Mouse (Mus musculus) activated CD4-positive, CD25-positive, alpha-beta regulatory T cell (primary cell): ENCODE data around the gene Olfr597. TPM values are rescaled to one million over a fixed set of nuclear protein-coding genes. Genes with fewer than 3 reads are reported as not detected.

Source experiments
- polyA plus RNA-seq, 2 experiments: library from polyadenylated mRNA; unstranded; fragments of 100-300 nt; shearing (Covaris generic); gene quantifications; one replicate each; pipeline ENCODE4 v1.2.1; 2017

Gene Olfr597
- under 1 TPM in 1 of 2 experiments, not detected in 1; 0.55 TPM for polyA plus RNA-seq

GRCm38 (mm10) chr7:103316015-103316414 is at the start of gene Olfr597:
Gene Olfr597 (plus strand): TSS chr7:103316315.

GRCm38 (mm10) chr7:103305348-103305747 is 10.8 kb upstream of the Olfr597 start, which contains the start of gene Olfr596:
Gene Olfr596 (plus strand): TSS chr7:103305648.

GRCm38 (mm10) chr7:103323268-103323667 is 7.2 kb downstream of the Olfr597 start, which contains the start of gene Olfr598:
Gene Olfr598 (plus strand): TSS chr7:103323568.

GRCm38 (mm10) chr7:103335617-103336016 is 19.5 kb downstream of the Olfr597 start, which contains the start of gene Olfr599:
Gene Olfr599 (plus strand): TSS chr7:103335917.

GRCm38 (mm10) chr7:103349569-103349968 is 33.5 kb downstream of the Olfr597 start, which contains the start of gene Olfr600:
Gene Olfr600 (minus strand): TSS chr7:103349669.

GRCm38 (mm10) chr7:103362555-103362954 is 46.4 kb downstream of the Olfr597 start, which contains the start of gene Olfr601:
Gene Olfr601 (minus strand): TSS chr7:103362655.

Other genes with a start within 250 kb of the Olfr597 start
- under 1 TPM in 1 of 2 experiments, not detected in 1; 0.41 TPM for gene Olfr584, start 234.4 kb upstream of the Olfr597 start, polyA plus RNA-seq
- gene Olfr585, start 218.6 kb upstream of the Olfr597 start, polyA plus RNA-seq: not detected
- not detected for gene Olfr586, start 190.7 kb upstream of the Olfr597 start, polyA plus RNA-seq
- under 1 TPM in 1 of 2 experiments, not detected in 1; 0.04 TPM for gene Olfr588-ps1, start 175.4 kb upstream of the Olfr597 start, polyA plus RNA-seq
- gene Olfr589, start 160.0 kb upstream of the Olfr597 start, polyA plus RNA-seq: not detected
- gene Olfr591, start 138.0 kb upstream of the Olfr597 start, polyA plus RNA-seq: not detected
- under 1 TPM in 1 of 2 experiments, not detected in 1; 0.05 TPM for gene Olfr592, start 131.5 kb upstream of the Olfr597 start, polyA plus RNA-seq
- not detected for gene Olfr593, start 104.5 kb upstream of the Olfr597 start, polyA plus RNA-seq
- under 1 TPM in 1 of 2 experiments, not detected in 1; 0.36 TPM for gene Olfr594, start 99.3 kb upstream of the Olfr597 start, polyA plus RNA-seq
- gene Usp17ld, start 63.8 kb upstream of the Olfr597 start, polyA plus RNA-seq: not detected
- not detected for gene Olfr596, start 10.7 kb upstream of the Olfr597 start, polyA plus RNA-seq
- not detected for gene Olfr598, start 7.3 kb downstream of the Olfr597 start, polyA plus RNA-seq
- not detected for gene Olfr599, start 19.6 kb downstream of the Olfr597 start, polyA plus RNA-seq
- gene Olfr600, start 33.4 kb downstream of the Olfr597 start, polyA plus RNA-seq: not detected
- gene Olfr601, start 46.3 kb downstream of the Olfr597 start, polyA plus RNA-seq: not detected
- not detected for gene Olfr603, start 69.9 kb downstream of the Olfr597 start, polyA plus RNA-seq
- under 1 TPM in 1 of 2 experiments, not detected in 1; 0.25 TPM for gene Usp17lc, start 98.8 kb downstream of the Olfr597 start, polyA plus RNA-seq
- not detected for gene Olfr605, start 129.1 kb downstream of the Olfr597 start, polyA plus RNA-seq
- gene Olfr606, start 132.7 kb downstream of the Olfr597 start, polyA plus RNA-seq: under 1 TPM in 1 of 2 experiments, not detected in 1; 0.07 TPM
- gene Olfr607, start 147.8 kb downstream of the Olfr597 start, polyA plus RNA-seq: under 1 TPM in 1 of 2 experiments, not detected in 1; 0.05 TPM
- gene Olfr608, start 153.6 kb downstream of the Olfr597 start, polyA plus RNA-seq: not detected
- under 1 TPM in 1 of 2 experiments, not detected in 1; 0.17 TPM for gene Olfr609, start 181.7 kb downstream of the Olfr597 start, polyA plus RNA-seq
- gene Olfr610, start 195.8 kb downstream of the Olfr597 start, polyA plus RNA-seq: not detected
- gene Olfr611, start 204.5 kb downstream of the Olfr597 start, polyA plus RNA-seq: not detected
- not detected for gene Olfr612, start 226.4 kb downstream of the Olfr597 start, polyA plus RNA-seq
- gene Olfr613, start 231.8 kb downstream of the Olfr597 start, polyA plus RNA-seq: not detected
- gene Olfr615, start 239.8 kb downstream of the Olfr597 start, polyA plus RNA-seq: under 1 TPM in 1 of 2 experiments, not detected in 1; 0.28 TPM